Mouse (Mus musculus) embryonic fibroblast, embryonic 13.5 days (primary cell): ENCODE measurements around the gene Ppp2r3c.

Experiments used
- CTCF ChIP-seq: IDR thresholded peaks from 2 replicates; pipeline ENCODE4 v1.5.1; 2011; ENCODE audit warnings: mild to moderate bottlenecking, control low read depth, low read length, moderate library complexity, borderline replicate concordance; ENCODE audit not compliant: insufficient read depth
- POLR2A ChIP-seq: IDR thresholded peaks from 2 replicates; pipeline ENCODE4 v1.6.1; 2011; ENCODE audit warnings: low read depth, mild to moderate bottlenecking, control low read depth, low read length, moderate library complexity

DNA sequence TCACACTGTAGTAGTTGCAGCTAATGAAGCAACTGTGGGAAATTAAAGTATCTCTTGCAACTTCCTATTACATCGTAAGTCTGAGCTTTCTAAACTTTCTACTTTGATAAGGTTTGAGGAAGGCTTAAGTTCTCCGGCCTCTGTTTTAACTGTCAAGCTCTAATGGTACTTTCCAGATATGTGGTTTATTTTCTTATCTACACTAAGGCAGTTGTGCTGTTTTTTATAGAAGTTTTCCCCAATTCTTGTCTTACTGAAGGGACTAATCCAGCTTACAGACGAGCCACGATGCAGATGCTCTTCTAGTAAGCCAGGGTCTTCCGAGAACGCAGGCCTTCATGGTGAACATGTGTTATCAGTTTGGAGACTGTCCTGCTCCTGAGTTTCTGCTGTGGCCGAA lies 26.6 kb upstream of the Ppp2r3c start:
- TF ChIP-seq CTCF = no peak
- no peak for TF ChIP-seq POLR2A
